Mouse (Mus musculus): Measurements from ENCODE around the gene Ovol1. TPM values are rescaled to one million over a fixed set of nuclear protein-coding genes. Genes with fewer than 3 reads are reported as not detected.

Gene Ovol1
- polyA plus RNA-seq, 1 experiment from 2014 or later = 0.11 TPM

DNA sequence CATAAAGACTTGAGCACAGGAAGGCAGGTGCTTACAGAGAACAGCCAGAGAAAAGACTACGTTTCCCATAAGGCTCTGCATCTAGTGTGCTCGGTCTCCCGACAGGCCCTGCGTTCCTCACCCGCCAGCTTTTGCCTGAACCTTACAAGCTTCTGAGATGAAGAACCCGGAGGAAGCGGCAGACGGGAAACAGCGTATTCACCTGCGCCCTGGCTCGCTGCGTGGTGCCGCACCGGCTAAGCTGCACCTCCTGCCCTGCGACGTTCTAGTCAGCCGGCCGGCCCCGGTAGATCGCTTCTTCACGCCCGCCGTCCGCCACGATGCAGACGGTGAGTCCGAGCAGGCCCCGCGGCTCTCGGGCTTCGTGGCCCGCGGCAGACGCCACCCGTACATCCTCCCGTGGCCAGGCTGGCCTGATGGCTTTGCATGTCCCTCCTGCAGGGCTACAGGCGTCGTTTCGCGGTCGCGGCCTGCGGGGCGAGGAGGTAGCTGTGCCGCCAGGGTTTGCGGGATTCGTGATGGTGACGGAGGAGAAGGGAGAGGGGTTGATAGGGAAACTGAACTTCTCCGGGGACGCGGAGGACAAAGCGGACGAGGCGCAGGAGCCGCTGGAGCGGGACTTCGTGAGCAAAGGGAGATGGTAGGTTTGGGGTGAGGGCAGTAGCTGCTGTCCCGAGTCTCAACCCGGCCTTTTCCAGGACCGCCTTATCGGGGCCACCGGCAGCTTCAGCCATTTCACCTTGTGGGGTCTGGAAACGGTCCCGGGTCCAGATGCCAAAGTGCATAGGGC is 41.5 kb upstream of the Ovol1 start, which contains the start of gene Rnaseh2c:
Gene Rnaseh2c (plus strand): TSS at position 122 of the 790 bp plus-strand sequence.
- Histone ChIP-seq H3K27ac (ENCODE audit: low read length) (peak within 1 kb of the TSS; percentile 86), H3K9me3 (replicated peaks; ENCODE audit: control insufficient read depth, low read length, poor library complexity, severe bottlenecking) (no peaks in the 10 kb centered on the region), H3K9ac (ENCODE audit: low read depth, low read length) (peak within 1 kb of the TSS; percentile 95), H3K4me1 (ENCODE audit: control insufficient read depth, insufficient read depth, low read length) (peaks cover 18% of the 10 kb centered on the region), H3K4me2 (ENCODE audit: low read length) (peak within 1 kb of the TSS; percentile 92), H3K27me3 (ENCODE audit: control insufficient read depth, insufficient read depth, low read depth, low read length) (no peaks in the 10 kb centered on the region), H3K36me3 (ENCODE audit: control insufficient read depth, insufficient read depth, low read length) (peaks cover 31% of the 10 kb centered on the region), H3K4me3 (ENCODE audit: low read depth, low read length) (peak within 1 kb of the TSS; percentile 83)
- WGBS = under 1% methylated on average over 63 of the region's 64 CpGs
- ATAC-seq = peak; percentile 93

DNA sequence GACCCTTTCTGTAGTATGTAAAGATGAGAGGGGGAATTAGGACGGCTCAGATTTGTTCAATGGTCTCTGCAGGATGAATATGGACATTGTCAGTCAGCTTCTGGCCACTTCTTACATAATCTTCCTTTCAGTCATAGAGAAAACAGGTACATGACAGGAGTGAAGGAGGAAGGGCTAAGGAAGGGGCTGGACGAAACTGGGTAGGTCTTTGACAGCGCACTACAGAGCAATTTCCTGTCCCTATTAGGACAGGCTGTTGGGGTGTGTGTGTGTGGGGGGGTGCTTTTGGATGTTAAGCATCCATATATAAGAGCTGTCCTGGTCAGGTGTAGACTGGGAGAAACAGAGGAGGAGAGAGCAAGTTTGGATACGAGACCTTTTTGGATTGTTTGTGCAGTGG is 38.8 kb upstream of the Ovol1 start:
- Histone ChIP-seq H3K9ac (ENCODE audit: low read depth, low read length) (no peak overlapping the region), H3K4me3 (ENCODE audit: low read depth, low read length) (no peak overlapping the region), H3K4me1 (ENCODE audit: control insufficient read depth, insufficient read depth, low read length) (peaks cover 18% of the 10 kb centered on the region), H3K9me3 (replicated peaks; ENCODE audit: control insufficient read depth, low read length, poor library complexity, severe bottlenecking) (no peaks in the 10 kb centered on the region), H3K36me3 (ENCODE audit: control insufficient read depth, insufficient read depth, low read length) (peaks cover 13% of the 10 kb centered on the region), H3K4me2 (ENCODE audit: low read length) (no peak overlapping the region), H3K27me3 (ENCODE audit: control insufficient read depth, insufficient read depth, low read depth, low read length) (no peaks in the 10 kb centered on the region), H3K27ac (ENCODE audit: low read length) (no peak overlapping the region)
- WGBS = 88% methylated on average over 4 of the region's 4 CpGs
- ATAC-seq = no peak

DNA sequence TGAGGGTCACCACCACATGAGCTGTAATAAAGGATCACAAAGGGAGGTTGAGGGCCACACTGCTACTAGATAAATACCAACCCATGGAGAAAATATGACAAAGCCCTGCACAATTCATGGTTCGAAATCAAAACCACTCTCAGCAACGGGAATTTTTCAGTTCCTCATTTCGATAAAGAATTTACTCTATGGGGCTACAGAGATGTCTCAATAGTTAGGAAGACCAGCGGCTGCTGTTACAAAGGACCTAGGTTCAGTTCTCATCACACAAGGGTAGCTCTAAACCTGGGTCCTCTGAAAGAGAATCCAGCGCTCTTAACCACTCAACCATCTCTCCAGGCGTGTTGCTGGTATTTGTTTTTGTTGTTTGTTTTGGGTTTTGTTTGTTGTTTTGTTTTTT is 31.4 kb upstream of the Ovol1 start:
- 90% methylated on average over 6 of the region's 6 CpGs for WGBS
- no peak for ATAC-seq

DNA sequence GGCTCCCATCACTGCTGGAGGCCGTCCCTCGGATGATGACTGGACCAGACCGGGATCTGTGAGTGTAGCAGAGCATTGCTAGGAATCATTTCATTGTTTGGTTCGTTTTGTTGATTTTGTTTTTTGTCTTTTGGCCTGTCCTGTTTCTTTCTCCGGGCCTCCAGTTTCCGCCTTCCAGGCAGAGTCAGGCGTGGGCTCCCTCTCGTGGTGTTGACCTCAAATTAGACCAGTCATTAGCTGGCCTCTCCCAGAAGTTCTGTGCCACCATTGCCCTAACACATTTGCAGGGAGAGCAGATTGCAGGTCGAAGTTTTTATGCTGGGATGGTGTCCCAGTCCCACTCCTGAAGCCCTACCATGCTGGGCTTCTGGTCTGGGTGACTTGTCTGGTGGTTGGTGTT is 28.7 kb upstream of the Ovol1 start:
- Histone ChIP-seq H3K4me2 (ENCODE audit: low read length) (no peak overlapping the region), H3K4me3 (ENCODE audit: low read depth, low read length) (no peak overlapping the region), H3K4me1 (ENCODE audit: control insufficient read depth, insufficient read depth, low read length) (no peaks in the 10 kb centered on the region), H3K27me3 (ENCODE audit: control insufficient read depth, insufficient read depth, low read depth, low read length) (no peaks in the 10 kb centered on the region), H3K36me3 (ENCODE audit: control insufficient read depth, insufficient read depth, low read length) (no peaks in the 10 kb centered on the region), H3K9me3 (replicated peaks; ENCODE audit: control insufficient read depth, low read length, poor library complexity, severe bottlenecking) (no peaks in the 10 kb centered on the region), H3K9ac (ENCODE audit: low read depth, low read length) (no peak overlapping the region), H3K27ac (ENCODE audit: low read length) (no peak overlapping the region)
- 81% methylated on average over 9 of the region's 9 CpGs for WGBS
- no peak for ATAC-seq

More for the DNA sequence above, 31.4 kb upstream of the Ovol1 start:
- no peak overlapping the region for H3K27ac ChIP-seq (ENCODE audit: low read length)
- H3K4me1 ChIP-seq (ENCODE audit: control insufficient read depth, insufficient read depth, low read length) = no peaks in the 10 kb centered on the region
- no peak overlapping the region for H3K4me2 ChIP-seq (ENCODE audit: low read length)
- no peaks in the 10 kb centered on the region for H3K9me3 ChIP-seq (replicated peaks; ENCODE audit: control insufficient read depth, low read length, poor library complexity, severe bottlenecking)
- no peak overlapping the region for H3K9ac ChIP-seq (ENCODE audit: low read depth, low read length)
- no peaks in the 10 kb centered on the region for H3K27me3 ChIP-seq (ENCODE audit: control insufficient read depth, insufficient read depth, low read depth, low read length)
- H3K4me3 ChIP-seq (ENCODE audit: low read depth, low read length) = no peak overlapping the region
- no peaks in the 10 kb centered on the region for H3K36me3 ChIP-seq (ENCODE audit: control insufficient read depth, insufficient read depth, low read length)

DNA sequence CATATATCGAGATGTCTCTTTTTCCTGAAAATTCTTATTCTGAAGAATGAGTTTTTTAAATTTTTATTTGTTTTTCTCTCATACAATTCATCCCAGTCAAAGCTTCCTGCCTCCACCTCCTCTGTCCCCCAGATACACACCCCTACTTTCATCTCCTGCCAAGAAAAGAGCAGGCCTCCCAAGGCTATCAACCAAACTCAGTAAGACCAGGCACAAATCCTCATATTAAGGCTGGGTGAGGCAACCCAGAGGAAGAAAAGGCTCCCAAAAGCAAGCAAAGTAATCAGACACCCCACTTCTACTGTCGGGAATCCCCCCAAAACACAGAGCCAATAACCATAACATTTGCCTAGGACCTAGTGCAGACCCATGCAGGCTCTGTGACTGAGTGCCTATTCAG is 21.5 kb upstream of the Ovol1 start:
- H3K27ac ChIP-seq (ENCODE audit: low read length) = no peak overlapping the region
- H3K27me3 ChIP-seq (ENCODE audit: control insufficient read depth, insufficient read depth, low read depth, low read length) = no peaks in the 10 kb centered on the region; the same call in 1 of the 2 replicates
- H3K4me2 ChIP-seq (ENCODE audit: low read length) = no peak overlapping the region
- no peaks in the 10 kb centered on the region for H3K4me1 ChIP-seq (ENCODE audit: control insufficient read depth, insufficient read depth, low read length)
- no peak overlapping the region for H3K4me3 ChIP-seq (ENCODE audit: low read depth, low read length)
- H3K9me3 ChIP-seq (replicated peaks; ENCODE audit: control insufficient read depth, low read length, poor library complexity, severe bottlenecking) = no peaks in the 10 kb centered on the region
- H3K36me3 ChIP-seq (ENCODE audit: control insufficient read depth, insufficient read depth, low read length) = no peaks in the 10 kb centered on the region
- 79% methylated on average over 2 of the region's 2 CpGs for WGBS
- H3K9ac ChIP-seq (ENCODE audit: low read depth, low read length) = no peak overlapping the region
- no peak for ATAC-seq

DNA sequence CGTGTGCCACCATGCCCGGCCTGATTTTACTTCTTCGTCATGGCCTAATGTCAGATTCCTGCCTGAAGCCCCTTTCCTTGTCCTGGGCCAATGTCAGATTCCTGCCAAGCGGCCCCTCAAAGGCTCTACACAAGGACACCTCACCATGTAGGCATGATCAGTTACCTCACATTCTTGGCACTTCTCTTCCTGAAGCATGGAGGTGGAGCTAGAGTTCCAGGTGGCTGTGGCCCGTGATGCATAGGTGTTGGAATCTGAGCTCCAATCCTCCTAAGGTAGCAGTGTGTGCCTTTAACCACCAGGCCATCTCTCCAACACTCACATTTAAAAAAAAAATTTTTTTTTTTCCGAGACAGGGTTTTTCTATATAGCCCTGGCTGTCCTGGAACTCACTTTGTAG is 20.3 kb upstream of the Ovol1 start:
- 83% methylated on average over 6 of the region's 6 CpGs for WGBS

DNA sequence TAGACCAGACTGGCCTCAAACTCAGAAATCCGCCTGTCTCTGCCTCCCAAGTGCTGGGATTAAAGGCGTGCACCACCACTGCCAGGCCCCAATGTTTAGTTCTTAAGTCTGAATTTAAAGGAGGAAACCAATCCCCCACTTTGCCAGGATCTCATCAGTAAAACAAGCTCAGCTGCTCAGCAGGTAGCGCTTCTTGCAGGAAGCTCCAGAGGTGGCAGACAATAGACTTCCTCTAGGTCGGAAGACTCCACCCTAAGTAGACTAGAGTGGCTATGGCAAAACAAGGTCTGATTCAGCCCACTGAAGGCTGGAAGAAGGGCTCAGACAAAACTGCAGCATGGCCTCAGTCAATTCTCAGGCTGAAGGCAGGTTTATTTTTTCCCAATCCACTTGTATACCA is 19.5 kb upstream of the Ovol1 start:
- Histone ChIP-seq H3K4me1 (ENCODE audit: control insufficient read depth, insufficient read depth, low read length) (no peaks in the 10 kb centered on the region), H3K27me3 (ENCODE audit: control insufficient read depth, insufficient read depth, low read depth, low read length) (no peaks in the 10 kb centered on the region; the same call in 1 of the 2 replicates), H3K4me3 (ENCODE audit: low read depth, low read length) (no peak overlapping the region), H3K9me3 (replicated peaks; ENCODE audit: control insufficient read depth, low read length, poor library complexity, severe bottlenecking) (no peaks in the 10 kb centered on the region), H3K4me2 (ENCODE audit: low read length) (no peak overlapping the region), H3K27ac (ENCODE audit: low read length) (no peak overlapping the region), H3K9ac (ENCODE audit: low read depth, low read length) (no peak overlapping the region), H3K36me3 (ENCODE audit: control insufficient read depth, insufficient read depth, low read length) (no peaks in the 10 kb centered on the region)
- 72% methylated on average over 4 of the region's 4 CpGs for WGBS
- ATAC-seq = no peak

More for the DNA sequence above, 20.3 kb upstream of the Ovol1 start:
- Histone ChIP-seq H3K36me3 (ENCODE audit: control insufficient read depth, insufficient read depth, low read length) (no peaks in the 10 kb centered on the region), H3K4me3 (ENCODE audit: low read depth, low read length) (no peak overlapping the region), H3K4me2 (ENCODE audit: low read length) (no peak overlapping the region), H3K27ac (ENCODE audit: low read length) (no peak overlapping the region), H3K9ac (ENCODE audit: low read depth, low read length) (no peak overlapping the region), H3K27me3 (ENCODE audit: control insufficient read depth, insufficient read depth, low read depth, low read length) (no peaks in the 10 kb centered on the region; the same call in 1 of the 2 replicates), H3K9me3 (replicated peaks; ENCODE audit: control insufficient read depth, low read length, poor library complexity, severe bottlenecking) (no peaks in the 10 kb centered on the region), H3K4me1 (ENCODE audit: control insufficient read depth, insufficient read depth, low read length) (no peaks in the 10 kb centered on the region)
- no peak for ATAC-seq

DNA sequence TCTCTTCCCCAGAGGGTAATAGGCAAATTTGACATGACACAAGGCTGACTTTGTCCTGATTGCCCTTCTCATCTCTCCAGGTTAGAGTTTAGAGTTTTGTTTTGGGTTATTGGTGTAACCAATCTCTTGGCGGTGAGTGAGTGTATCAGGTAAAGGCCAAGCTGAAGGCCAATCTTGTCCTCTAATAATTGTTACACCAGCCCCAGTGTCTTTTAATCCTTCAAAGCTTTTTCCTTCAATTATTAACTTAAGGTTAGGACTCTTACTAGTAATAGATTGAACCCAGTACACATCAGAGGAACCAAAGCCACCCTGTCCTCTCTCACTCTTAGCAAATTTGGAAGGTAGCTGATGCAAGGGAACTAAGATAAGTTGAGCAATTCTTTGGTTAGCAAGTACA is 14.9 kb upstream of the Ovol1 start:
- no peak overlapping the region for H3K27ac ChIP-seq (ENCODE audit: low read length)
- no peaks in the 10 kb centered on the region for H3K9me3 ChIP-seq (replicated peaks; ENCODE audit: control insufficient read depth, low read length, poor library complexity, severe bottlenecking)
- 94% methylated on average over 1 of the region's 1 CpGs for WGBS

DNA sequence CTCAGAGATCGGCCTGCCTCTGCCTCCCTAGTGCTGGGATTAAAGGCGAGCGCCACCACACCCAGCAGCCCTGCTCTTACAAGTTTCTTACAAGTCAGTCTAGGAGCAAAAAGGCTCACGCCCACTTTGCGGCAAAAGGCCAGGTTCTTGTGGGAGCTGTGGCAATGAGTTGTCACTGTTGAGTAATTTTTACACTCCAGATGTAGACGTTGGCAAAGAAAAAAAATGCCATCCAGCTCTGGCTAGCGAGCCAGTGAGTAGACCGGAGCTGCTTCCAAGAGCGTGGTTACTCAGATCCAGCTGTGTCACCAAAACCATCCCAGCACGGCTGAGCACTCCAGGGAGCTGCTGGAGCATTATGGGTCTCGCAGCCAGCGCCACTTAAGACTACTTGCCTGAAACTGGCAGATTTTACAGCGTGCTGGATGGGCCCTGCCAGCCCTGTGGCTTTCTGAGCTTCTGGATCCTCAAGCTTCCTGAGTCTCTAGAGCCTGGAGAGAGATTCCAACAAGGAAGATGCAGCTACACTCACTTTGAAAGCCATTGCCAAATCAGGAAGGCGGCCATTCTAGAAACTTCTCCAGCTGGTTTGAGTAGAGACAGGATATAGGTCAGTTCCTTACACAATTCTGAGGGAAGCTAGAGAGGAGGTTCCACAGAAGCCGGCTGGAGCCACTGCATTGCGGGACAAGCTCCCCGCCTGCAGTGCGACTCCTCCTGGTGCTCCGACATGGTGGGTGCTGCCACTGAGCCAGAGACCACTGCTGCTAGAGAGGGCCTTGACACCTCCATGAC is 12.1 kb upstream of the Ovol1 start:
- Histone ChIP-seq H3K27me3 (ENCODE audit: control insufficient read depth, insufficient read depth, low read depth, low read length) (no peaks in the 10 kb centered on the region), H3K9ac (ENCODE audit: low read depth, low read length) (no peak overlapping the region), H3K4me3 (ENCODE audit: low read depth, low read length) (no peak overlapping the region), H3K36me3 (ENCODE audit: control insufficient read depth, insufficient read depth, low read length) (peaks cover 8% of the 10 kb centered on the region; the same call in 1 of the 2 replicates), H3K27ac (ENCODE audit: low read length) (no peak overlapping the region), H3K4me1 (ENCODE audit: control insufficient read depth, insufficient read depth, low read length) (peaks cover 6% of the 10 kb centered on the region), H3K9me3 (replicated peaks; ENCODE audit: control insufficient read depth, low read length, poor library complexity, severe bottlenecking) (no peaks in the 10 kb centered on the region), H3K4me2 (ENCODE audit: low read length) (no peak overlapping the region)
- no peak for ATAC-seq
- WGBS = 86% methylated on average over 19 of the region's 19 CpGs

More for the DNA sequence above, 14.9 kb upstream of the Ovol1 start:
- Histone ChIP-seq H3K36me3 (ENCODE audit: control insufficient read depth, insufficient read depth, low read length) (peaks cover 6% of the 10 kb centered on the region; the same call in 1 of the 2 replicates), H3K4me1 (ENCODE audit: control insufficient read depth, insufficient read depth, low read length) (no peaks in the 10 kb centered on the region), H3K27me3 (ENCODE audit: control insufficient read depth, insufficient read depth, low read depth, low read length) (no peaks in the 10 kb centered on the region; the same call in 1 of the 2 replicates), H3K4me2 (ENCODE audit: low read length) (no peak overlapping the region), H3K9ac (ENCODE audit: low read depth, low read length) (no peak overlapping the region), H3K4me3 (ENCODE audit: low read depth, low read length) (no peak overlapping the region)
- no peak for ATAC-seq
